Mouse (Mus musculus): ENCODE results near the gene Tmem95. TPM values are rescaled to one million over a fixed set of nuclear protein-coding genes. Genes with fewer than 3 reads are reported as not detected.

The Tmem95 gene
- total RNA-seq, 2 experiments from 2014 or later, result not detected

DNA sequence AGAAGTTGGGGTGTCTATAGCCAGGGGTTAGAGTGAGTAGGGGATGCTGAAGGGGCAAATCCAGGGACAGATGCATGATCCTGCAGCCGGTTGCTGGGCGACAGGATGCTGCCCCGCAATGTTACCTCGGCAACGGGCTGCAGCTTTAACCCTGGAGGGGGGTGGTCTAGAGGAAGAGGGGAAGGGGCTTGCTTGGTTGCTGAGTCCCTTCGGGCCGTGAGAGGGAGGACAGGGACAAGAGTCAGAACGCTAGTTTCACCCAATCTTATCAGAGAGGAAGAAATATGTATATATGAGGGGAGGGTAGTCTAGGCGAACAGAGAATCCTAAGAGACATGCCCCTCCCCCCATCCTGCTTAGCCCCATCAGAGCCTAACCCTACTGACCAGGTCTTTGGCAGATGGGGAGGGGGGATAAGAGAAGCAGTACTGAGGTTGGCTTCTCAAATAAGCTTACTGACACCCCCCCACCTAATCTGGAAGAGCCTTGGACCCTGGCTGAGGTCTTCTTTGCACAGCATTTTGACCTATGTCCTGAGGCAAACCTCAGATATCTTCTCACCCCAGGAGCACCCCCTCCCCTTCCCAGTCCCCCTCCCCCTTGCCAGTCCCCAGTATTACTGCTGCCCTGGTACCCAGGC, 42.4 kb downstream of the Tmem95 start:
- intact Hi-C loops (cut with DNase I), result loop anchor here (2.0 to 5.0 kb wide), 3 partner anchors 67 to 153 kb away; partner anchors contain the start of genes 2810408A11Rik, Neurl4 and Senp3

DNA sequence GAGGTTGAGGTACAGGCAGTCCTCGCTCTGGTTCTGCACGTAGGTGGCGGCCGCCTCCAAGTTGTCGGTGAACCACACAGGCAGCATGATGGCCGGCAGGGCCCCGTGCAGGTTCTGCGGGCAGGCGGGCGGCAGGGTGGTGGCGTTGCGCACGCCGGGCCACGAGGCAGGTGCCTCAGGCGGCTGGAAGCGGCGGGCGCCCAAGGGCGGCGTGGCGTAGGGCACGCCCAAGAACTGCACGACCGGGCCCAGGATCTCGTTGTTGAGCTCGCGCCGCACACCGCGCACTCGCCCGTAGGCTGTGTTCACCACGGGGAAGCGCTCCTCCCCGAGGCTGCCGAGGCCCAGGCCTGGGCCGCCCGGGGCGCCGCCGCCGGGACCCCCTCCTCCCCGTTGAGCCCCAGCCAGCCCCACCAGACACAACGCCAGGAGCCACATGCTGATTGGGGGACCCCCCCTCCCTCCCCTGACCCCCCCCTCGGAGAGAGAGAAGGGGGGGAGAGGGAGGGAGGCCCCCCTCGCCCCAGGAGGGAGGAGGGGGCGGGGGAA, 43.7 kb downstream of the Tmem95 start:
- intact Hi-C loops (cut with DNase I), result loop anchor here (2.0 kb wide), 1 partner anchor 67 kb away; no protein-coding TSS in a partner anchor
- DNase-seq (ENCODE audit: extremely low spot score in 1 of 2, low spot score in 2 of 2), result peak in 1 of 2 experiments; percentile 38
- H3K27ac ChIP-seq, result no peak overlapping the region
- peak overlapping the region; percentile 67 for H3K4me3 ChIP-seq
- TF ChIP-seq CTCF (IDR thresholded peaks at IDR 0.05), result no peak

More for the DNA sequence above, 42.4 kb downstream of the Tmem95 start:
- DNase-seq (ENCODE audit: extremely low spot score in 1 of 2, low spot score in 2 of 2), result no peak
- TF ChIP-seq CTCF (IDR thresholded peaks at IDR 0.05), result no peak
- Histone ChIP-seq H3K4me3 (peak overlapping the region; percentile 67), H3K27ac (peak overlapping the region; percentile 95)

DNA sequence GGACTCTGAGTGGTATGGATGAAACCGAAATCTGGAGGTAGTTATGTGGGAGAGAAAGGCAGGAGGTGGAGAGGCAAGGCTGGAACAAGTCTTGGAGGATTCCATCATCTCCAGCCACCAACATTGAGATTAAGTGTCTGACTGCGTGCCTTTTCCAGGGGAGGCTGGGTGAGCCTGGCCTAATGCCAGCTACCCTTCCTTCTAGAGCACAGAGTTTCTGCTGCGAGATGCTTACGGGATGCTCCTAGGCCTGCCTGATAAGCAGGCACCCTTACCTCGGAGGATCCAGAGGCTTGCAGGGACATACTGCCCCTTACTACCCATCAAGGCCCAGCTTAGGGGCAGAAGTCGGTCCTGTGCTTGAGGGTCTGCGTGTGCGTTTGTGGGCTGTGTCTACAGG, 44.3 kb downstream of the Tmem95 start:
- intact Hi-C loops (cut with DNase I), result no loop called here
- TF ChIP-seq CTCF (IDR thresholded peaks at IDR 0.05), result no peak
- H3K27ac ChIP-seq, result no peak overlapping the region
- peak overlapping the region; percentile 67 for H3K4me3 ChIP-seq
- DNase-seq (ENCODE audit: extremely low spot score in 1 of 2, low spot score in 2 of 2), result no peak

DNA sequence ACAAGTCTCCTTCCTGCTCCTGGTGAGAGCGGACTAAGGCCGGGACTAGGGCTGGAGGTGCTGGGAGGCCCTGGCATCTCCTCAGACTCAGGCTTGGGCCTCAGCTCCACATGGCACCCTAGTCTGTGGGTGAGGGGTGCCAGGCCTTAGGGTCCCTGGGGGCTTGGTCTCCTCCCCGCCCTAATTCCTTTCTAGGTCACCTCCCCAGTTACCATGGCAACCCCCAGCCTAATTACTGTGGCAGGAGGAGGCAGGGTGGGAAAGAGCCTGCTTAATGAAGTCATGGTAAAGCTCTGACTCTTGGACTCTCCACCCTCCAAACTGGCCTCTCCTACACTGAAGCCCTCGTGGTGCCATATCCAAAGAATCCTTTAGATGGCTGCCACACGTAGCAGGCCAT, 49.0 kb downstream of the Tmem95 start:
- TF ChIP-seq CTCF (IDR thresholded peaks at IDR 0.05), result no peak
- no peak for DNase-seq (ENCODE audit: extremely low spot score in 1 of 2, low spot score in 2 of 2)
- H3K27ac ChIP-seq, result no peak overlapping the region
- H3K4me3 ChIP-seq, result no peak overlapping the region
- intact Hi-C loops (cut with DNase I), result no loop called here

Small RNA genes lying within 50 kb of the gene (microRNA-seq; reads per million reads assigned to microRNA genes)
- gene Mir6924, result 0 reads per million in 2 experiments

Other genes starting within 250 kb of the Tmem95 start
- gene Fxr2, start 245.0 kb downstream of the Tmem95 start, total RNA-seq (2021), result 100 to 1,000 TPM; 146 TPM
- gene Sox15, start 222.7 kb downstream of the Tmem95 start, total RNA-seq (2021), result not detected
- gene Mpdu1, start 215.4 kb downstream of the Tmem95 start, total RNA-seq (2021), result 10 to 100 TPM; 59.0 to 59.4 TPM
- 10 to 100 TPM; 11.8 to 14.1 TPM for gene Cd68, start 211.9 kb downstream of the Tmem95 start, total RNA-seq (2021)
- 100 to 1,000 TPM; 299 to 311 TPM for gene Eif4a1, start 205.6 kb downstream of the Tmem95 start, total RNA-seq (2021)
- gene Senp3, start 195.9 kb downstream of the Tmem95 start, total RNA-seq (2021), result 100 to 1,000 TPM; 108 to 111 TPM
- 1 to 10 TPM; 3.3 to 3.8 TPM for gene Tnfsf13, start 192.2 kb downstream of the Tmem95 start, total RNA-seq (2021)
- gene Tnfsf12, start 182.2 kb downstream of the Tmem95 start, total RNA-seq (2021), result 10 to 100 TPM in 1 of 2 experiments, 1 to 10 TPM in 1; 9.5 to 10.6 TPM
- 1 to 10 TPM; 1.4 to 1.9 TPM for gene Tnfsfm13, start 181.9 kb downstream of the Tmem95 start, total RNA-seq (2021)
- gene Polr2a, start 119.4 kb downstream of the Tmem95 start, total RNA-seq (2021), result 10 to 100 TPM; 55.1 to 56.6 TPM
- not detected for gene Slc35g3, start 116.0 kb downstream of the Tmem95 start, total RNA-seq (2021)
- gene Zbtb4, start 112.1 kb downstream of the Tmem95 start, total RNA-seq (2021), result 100 to 1,000 TPM; 134 to 167 TPM
- gene Chrnb1, start 82.1 kb downstream of the Tmem95 start, total RNA-seq (2021), result 1 to 10 TPM; 1.0 to 1.4 TPM
- gene Fgf11, start 76.2 kb downstream of the Tmem95 start, total RNA-seq (2021), result 10 to 100 TPM; 15.9 to 19.8 TPM
- under 1 TPM in 1 of 2 experiments, not detected in 1; 0.23 TPM for gene Tmem102, start 72.4 kb downstream of the Tmem95 start, total RNA-seq (2021)
- gene Gm39566, start 62.7 kb downstream of the Tmem95 start, total RNA-seq (2021), result not detected
- not detected for gene Spem2, start 59.6 kb downstream of the Tmem95 start, total RNA-seq (2021)
- under 1 TPM; 0.34 to 0.44 TPM for gene Spem1, start 55.8 kb downstream of the Tmem95 start, total RNA-seq (2021)
- gene Nlgn2, start 40.2 kb downstream of the Tmem95 start, total RNA-seq (2021), result 100 to 1,000 TPM; 236 to 243 TPM
- gene Tmem256, start 39.5 kb downstream of the Tmem95 start, total RNA-seq (2021), result 100 to 1,000 TPM; 113 to 126 TPM
- gene Plscr3, start 31.6 kb downstream of the Tmem95 start, total RNA-seq (2021), result 10 to 100 TPM; 19.5 to 22.5 TPM
- gene Tnk1, start 19.3 kb downstream of the Tmem95 start, total RNA-seq (2021), result under 1 TPM in 1 of 2 experiments, not detected in 1; 0.20 TPM
- gene Kctd11, start 3.4 kb upstream of the Tmem95 start, total RNA-seq (2021), result 1 to 10 TPM; 1.3 to 1.5 TPM
- gene Acap1, start 17.5 kb upstream of the Tmem95 start, total RNA-seq (2021), result not detected
- gene 2810408A11Rik, start 23.0 kb upstream of the Tmem95 start, total RNA-seq (2021), result under 1 TPM; 0.23 to 0.87 TPM
- 100 to 1,000 TPM; 121 to 124 TPM for gene Neurl4, start 23.1 kb upstream of the Tmem95 start, total RNA-seq (2021)
- gene Gps2, start 35.9 kb upstream of the Tmem95 start, total RNA-seq (2021), result 10 to 100 TPM; 31.0 to 31.7 TPM
- gene Eif5a, start 43.9 kb upstream of the Tmem95 start, total RNA-seq (2021), result 100 to 1,000 TPM; 408 to 429 TPM
- 1 to 10 TPM; 9.9 to 10.0 TPM for gene Ybx2, start 57.8 kb upstream of the Tmem95 start, total RNA-seq (2021)
- 1 to 10 TPM; 2.3 to 4.1 TPM for gene Slc2a4, start 70.2 kb upstream of the Tmem95 start, total RNA-seq (2021)
- gene Cldn7, start 86.8 kb upstream of the Tmem95 start, total RNA-seq (2021), result not detected
- 100 to 1,000 TPM; 116 to 124 TPM for gene Ctdnep1, start 103.1 kb upstream of the Tmem95 start, total RNA-seq (2021)
- 10 to 100 TPM; 90.9 to 93.8 TPM for gene Elp5, start 104.5 kb upstream of the Tmem95 start, total RNA-seq (2021)
- 100 to 1,000 TPM; 209 to 215 TPM for gene Gabarap, start 113.1 kb upstream of the Tmem95 start, total RNA-seq (2021)
- 10 to 100 TPM; 44.3 to 48.9 TPM for gene Phf23, start 117.8 kb upstream of the Tmem95 start, total RNA-seq (2021)
- 10 to 100 TPM; 32.6 to 32.9 TPM for gene Dvl2, start 122.6 kb upstream of the Tmem95 start, total RNA-seq (2021)
- gene Acadvl, start 137.4 kb upstream of the Tmem95 start, total RNA-seq (2021), result 10 to 100 TPM; 59.4 to 62.5 TPM
- 100 to 1,000 TPM; 818 to 875 TPM for gene Dlg4, start 138.9 kb upstream of the Tmem95 start, total RNA-seq (2021)
- 1 to 10 TPM; 1.8 to 2.1 TPM for gene Asgr1, start 176.1 kb upstream of the Tmem95 start, total RNA-seq (2021)
- gene Asgr2, start 214.6 kb upstream of the Tmem95 start, total RNA-seq (2021), result not detected

Measured in left cerebral cortex, adult 2 months (tissue).